Mouse (Mus musculus) midbrain, embryonic 16.5 days (tissue): ENCODE results near the gene Slc9a3r1. TPM values are rescaled to one million over a fixed set of nuclear protein-coding genes. Genes with fewer than 3 reads are reported as not detected.

Experiments
- ATAC-seq: fragments of 200-750 bp; cut with Nextera tagmentation; 2 replicates; pipeline ENCODE4 v1.8.0; 2017; ENCODE audit warnings: moderate TSS enrichment
- H3K27ac ChIP-seq: fragments of 300-500 bp; sonication (generic); 2 replicates; pipeline ENCODE4 v1.5.1; 2014; ENCODE audit warnings: mild to moderate bottlenecking, low read length, mixed read lengths
- H3K27me3 ChIP-seq: fragments of 300-500 bp; sonication (generic); 2 replicates; pipeline ENCODE4 v1.6.1; 2014; ENCODE audit warnings: low read depth, low read length, mixed read lengths; ENCODE audit not compliant: control insufficient read depth, insufficient read depth
- H3K36me3 ChIP-seq: fragments of 300-500 bp; sonication (generic); 2 replicates; pipeline ENCODE4 v1.6.1; 2014; ENCODE audit warnings: mild to moderate bottlenecking, low read length, moderate library complexity, mixed read lengths; ENCODE audit not compliant: control insufficient read depth, insufficient read depth
- H3K4me1 ChIP-seq: fragments of 300-500 bp; sonication (generic); 2 replicates; pipeline ENCODE4 v1.6.1; 2014; ENCODE audit warnings: mild to moderate bottlenecking, low read length, mixed read lengths; ENCODE audit not compliant: control insufficient read depth, insufficient read depth
- H3K4me2 ChIP-seq: fragments of 300-500 bp; sonication (generic); 2 replicates; pipeline ENCODE4 v1.6.1; 2014; ENCODE audit warnings: mild to moderate bottlenecking, low read length, mixed read lengths
- H3K4me3 ChIP-seq: fragments of 300-500 bp; sonication (generic); 2 replicates; pipeline ENCODE4 v1.5.1; 2014; ENCODE audit warnings: low read depth, mild to moderate bottlenecking, low read length, moderate library complexity, mixed read lengths
- H3K9ac ChIP-seq: fragments of 300-500 bp; sonication (generic); 2 replicates; pipeline ENCODE4 v1.6.1; 2014; ENCODE audit warnings: low read depth, low read length, mixed read lengths
- H3K9me3 ChIP-seq: fragments of 300-500 bp; sonication (generic); replicated peaks from 2 replicates; pipeline ENCODE4 v1.6.1; 2014; ENCODE audit warnings: mild to moderate bottlenecking, low read length, mixed read lengths; ENCODE audit not compliant: control insufficient read depth, poor library complexity, severe bottlenecking
- WGBS: fragments of 180-500 bp; shearing (Covaris S2); extraction: QIAGEN DNeasy Blood & Tissue Kit; methylation state at CpG from one replicate; pipeline ENCODE4 v1.1.7; 2014; 5-methylcytosine and 5-hydroxymethylcytosine counted together
- polyA plus RNA-seq: library from polyadenylated mRNA; unstranded; fragments of >200 nt; fragmentation: Nextera tagmentation; extraction: Ambion mirVana; gene quantifications from 2 replicates; pipeline ENCODE4 v1.2.1, GENCODE M21; 2015

Slc9a3r1 gene
- polyA plus RNA-seq, 1 experiment from 2014 or later, result 57.5 TPM

DNA sequence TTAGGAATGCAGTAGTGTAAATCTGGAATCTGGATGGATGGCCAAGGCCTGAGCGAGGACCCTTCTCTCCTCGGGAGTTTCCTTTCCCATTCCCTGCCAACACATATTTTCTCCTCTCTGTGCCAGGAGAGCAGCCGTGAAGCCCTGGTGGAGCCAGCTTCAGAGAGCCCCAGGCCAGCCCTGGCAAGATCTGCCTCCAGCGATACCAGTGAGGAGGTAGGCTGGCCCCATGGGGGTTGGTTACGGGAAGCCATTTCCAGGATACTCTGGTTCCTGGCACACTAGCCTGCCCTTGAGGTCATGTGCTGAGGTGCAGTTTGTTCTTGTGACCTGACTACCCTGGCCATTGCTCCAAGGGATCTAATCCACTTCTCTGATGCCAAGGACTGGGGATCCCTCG is 16.7 kb downstream of the Slc9a3r1 start:
- no peak for ATAC-seq
- H3K4me1 ChIP-seq, result peaks cover 3% of the 10 kb centered on the region; the same call in 1 of the 2 replicates
- H3K36me3 ChIP-seq, result no peaks in the 10 kb centered on the region
- H3K27me3 ChIP-seq, result no peaks in the 10 kb centered on the region
- H3K4me2 ChIP-seq, result no peak overlapping the region
- no peak overlapping the region for H3K4me3 ChIP-seq
- 81% methylated on average over 6 of the region's 6 CpGs for WGBS
- no peaks in the 10 kb centered on the region for H3K9me3 ChIP-seq
- H3K27ac ChIP-seq, result peak overlapping the region; percentile 58
- no peak overlapping the region for H3K9ac ChIP-seq

DNA sequence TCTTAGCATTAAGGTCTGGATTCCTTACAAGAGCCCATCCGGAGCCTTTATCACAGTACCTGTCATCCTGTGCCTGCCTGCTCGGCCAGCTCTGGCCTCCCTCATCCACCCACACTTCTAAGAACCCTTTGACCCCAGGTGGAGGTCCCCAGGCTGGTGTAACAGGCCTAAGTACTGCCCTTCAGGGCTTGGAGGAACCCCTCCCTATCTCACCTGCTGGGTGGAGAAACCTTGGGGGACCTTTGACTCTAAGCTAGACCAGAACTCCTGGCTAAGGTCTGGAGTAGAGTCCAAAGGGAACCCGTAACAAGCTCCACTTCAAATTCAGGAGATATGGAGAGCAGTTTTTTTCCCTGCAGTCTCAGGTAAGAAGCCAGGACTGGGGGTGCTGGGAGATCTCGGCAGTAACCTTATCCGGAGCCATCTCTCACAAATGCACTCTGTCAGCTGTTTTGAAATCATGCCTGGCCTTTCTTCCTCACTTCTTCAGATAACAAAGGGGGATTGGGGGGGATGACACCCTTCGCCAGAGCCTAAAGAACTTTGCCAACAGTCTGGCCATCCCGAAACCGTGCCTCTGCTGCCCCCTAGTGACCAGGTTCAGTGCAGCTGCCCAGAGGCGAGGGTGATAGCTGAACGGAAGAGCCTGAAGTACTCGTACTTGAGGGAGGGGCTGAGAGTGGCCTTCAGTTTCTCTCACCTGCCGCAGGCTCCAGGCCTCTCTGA is 18.9 kb downstream of the Slc9a3r1 start:
- no peak overlapping the region for H3K9ac ChIP-seq
- H3K27ac ChIP-seq, result no peak overlapping the region
- no peaks in the 10 kb centered on the region for H3K9me3 ChIP-seq
- WGBS, result 19% methylated on average over 12 of the region's 12 CpGs
- H3K36me3 ChIP-seq, result no peaks in the 10 kb centered on the region
- peaks cover 10% of the 10 kb centered on the region for H3K4me1 ChIP-seq
- no peak overlapping the region for H3K4me2 ChIP-seq
- no peaks in the 10 kb centered on the region for H3K27me3 ChIP-seq
- no peak overlapping the region for H3K4me3 ChIP-seq
- no peak for ATAC-seq

DNA sequence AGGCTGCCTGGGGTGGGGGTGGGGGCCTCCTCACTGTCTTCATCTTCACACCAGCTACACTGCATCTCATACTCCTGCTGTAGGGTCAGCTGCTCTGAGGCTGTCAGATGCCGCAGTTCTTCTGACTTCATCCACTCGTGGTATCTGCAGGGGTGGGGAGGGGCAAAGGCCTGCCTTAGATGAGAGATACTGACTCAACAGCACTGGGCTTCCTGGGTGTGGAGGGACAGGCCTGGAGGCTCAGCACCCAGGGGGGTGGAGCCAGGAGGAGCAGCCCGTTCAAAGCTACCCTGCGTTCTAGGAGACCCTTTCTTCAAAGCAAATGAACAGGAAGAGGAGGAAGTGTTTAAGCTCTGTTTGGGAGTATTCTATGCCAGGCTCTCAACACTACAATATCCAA is 21.8 kb downstream of the Slc9a3r1 start:
- Histone ChIP-seq H3K36me3 (0 out of 2 replicates have a peak, but pooled peaks cover 1% of the 10 kb centered on the region), H3K27me3 (no peaks in the 10 kb centered on the region), H3K4me1 (peaks cover 18% of the 10 kb centered on the region), H3K9ac (no peak overlapping the region), H3K27ac (no peak overlapping the region), H3K4me3 (no peak overlapping the region), H3K4me2 (no peak overlapping the region), H3K9me3 (no peaks in the 10 kb centered on the region)
- ATAC-seq, result no peak
- 55% methylated on average over 4 of the region's 4 CpGs for WGBS

DNA sequence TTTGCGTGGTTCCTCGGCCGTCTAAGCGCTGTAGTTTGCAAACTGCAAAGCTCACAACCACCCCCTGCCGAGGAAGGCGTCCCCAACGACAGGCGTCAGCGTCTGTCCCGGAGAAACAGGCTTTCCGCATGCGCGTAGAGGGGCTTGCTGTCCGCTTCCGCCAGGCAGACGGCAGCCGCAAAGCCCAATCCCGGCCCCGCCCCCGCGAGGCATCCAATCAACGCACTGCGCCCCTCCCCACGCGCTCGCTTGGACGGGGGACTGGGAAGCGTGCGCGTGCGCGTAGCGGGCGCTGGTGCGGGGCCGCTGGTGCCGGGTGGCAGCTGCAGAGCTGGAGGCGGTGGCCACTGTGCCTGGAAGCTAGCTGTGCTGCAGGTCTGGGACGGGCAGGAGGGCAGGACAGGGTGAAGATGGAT is 24.1 kb downstream of the Slc9a3r1 start, which contains the start of gene Tmem104:
Tmem104 (plus strand) TSS at position 264 of the 416 bp plus-strand sequence.
- H3K27ac ChIP-seq, result peak within 1 kb of the TSS; percentile 80
- ATAC-seq, result peak; percentile 94
- under 1% methylated on average over 39 of the region's 39 CpGs for WGBS

DNA sequence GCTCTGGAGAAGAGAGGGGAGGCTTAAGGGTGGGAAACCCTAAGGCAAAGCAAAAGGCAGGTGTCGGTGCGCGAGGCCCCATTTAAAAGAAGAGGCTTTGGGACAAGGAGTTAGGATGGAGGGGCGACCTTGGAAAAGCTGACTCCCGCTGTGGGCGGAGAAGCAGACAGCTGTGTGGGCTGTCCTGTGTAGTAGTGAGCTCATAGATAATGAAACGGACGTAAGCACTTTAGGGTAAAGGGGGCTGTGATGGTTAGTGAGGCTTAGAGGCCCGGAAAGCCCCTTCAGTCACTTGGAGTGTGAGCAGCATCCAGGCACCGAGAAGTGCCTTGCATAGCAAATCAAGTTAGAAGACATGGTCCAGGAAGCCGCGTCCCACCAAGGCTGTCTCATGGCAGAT is 24.6 kb downstream of the Slc9a3r1 start, which contains the start of gene Nat9:
Nat9 (minus strand) TSS at position 167 of the 400 bp plus-strand sequence.
- ATAC-seq, result peak; percentile 20
- H3K4me1 ChIP-seq, result peaks cover 18% of the 10 kb centered on the region
- peak within 1 kb of the TSS; percentile 68 for H3K4me3 ChIP-seq
- H3K27me3 ChIP-seq, result no peaks in the 10 kb centered on the region
- peak within 1 kb of the TSS; percentile 80 for H3K27ac ChIP-seq
- H3K9ac ChIP-seq, result peak within 1 kb of the TSS; percentile 84
- peaks cover 8% of the 10 kb centered on the region; the same call in 1 of the 2 replicates for H3K36me3 ChIP-seq
- peak within 1 kb of the TSS; percentile 74 for H3K4me2 ChIP-seq
- 7% methylated on average over 12 of the region's 12 CpGs for WGBS
- H3K9me3 ChIP-seq, result no peaks in the 10 kb centered on the region

More for the DNA sequence above, 24.1 kb downstream of the Slc9a3r1 start, which contains the start of gene Tmem104:
- Histone ChIP-seq H3K4me3 (peak within 1 kb of the TSS; percentile 68), H3K36me3 (peaks cover 8% of the 10 kb centered on the region; the same call in 1 of the 2 replicates), H3K4me1 (peaks cover 18% of the 10 kb centered on the region), H3K9ac (peak within 1 kb of the TSS; percentile 84), H3K27me3 (no peaks in the 10 kb centered on the region), H3K9me3 (no peaks in the 10 kb centered on the region), H3K4me2 (peak within 1 kb of the TSS; percentile 74)

DNA sequence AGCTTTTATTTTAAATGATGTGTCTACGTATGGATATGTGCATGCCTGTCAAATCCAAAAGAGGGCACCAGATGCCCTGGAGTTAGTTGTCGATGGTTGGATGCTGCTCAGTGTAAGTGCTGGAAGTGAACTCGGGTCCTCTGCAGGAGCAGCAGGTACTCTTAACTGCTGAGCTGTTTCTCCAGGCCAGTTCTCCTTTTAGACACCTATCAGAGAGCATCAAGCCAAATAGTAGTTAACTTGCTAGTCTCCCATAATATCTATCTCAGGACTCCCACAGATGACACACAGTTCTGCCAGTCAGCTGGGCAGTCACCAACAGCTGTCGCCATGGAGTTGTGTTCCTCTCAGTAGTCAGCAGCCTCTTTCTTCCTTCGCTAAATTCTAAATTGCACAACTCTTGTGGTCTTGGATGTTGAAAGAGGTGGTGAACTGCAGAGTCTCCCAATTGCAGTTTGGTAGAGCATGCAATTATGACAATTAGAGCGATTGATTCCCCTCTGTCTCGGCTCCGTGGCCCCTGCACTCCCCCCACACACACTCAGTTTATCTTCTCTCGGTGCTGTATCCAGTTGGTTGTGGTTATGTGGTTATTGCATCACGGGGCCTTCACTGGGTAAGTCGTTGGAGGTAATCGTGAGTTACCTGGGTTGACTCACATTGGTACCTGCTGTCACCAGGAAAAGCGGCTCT is 25.5 kb downstream of the Slc9a3r1 start:
- Histone ChIP-seq H3K4me1 (peaks cover 18% of the 10 kb centered on the region), H3K9me3 (no peaks in the 10 kb centered on the region), H3K9ac (no peak overlapping the region), H3K27ac (no peak overlapping the region), H3K36me3 (peaks cover 8% of the 10 kb centered on the region; the same call in 1 of the 2 replicates), H3K27me3 (no peaks in the 10 kb centered on the region), H3K4me3 (0 out of 2 replicates have a peak overlapping the region, but pooled peaks have one; percentile 68), H3K4me2 (no peak overlapping the region)
- 92% methylated on average over 13 of the region's 13 CpGs for WGBS
- ATAC-seq, result no peak

DNA sequence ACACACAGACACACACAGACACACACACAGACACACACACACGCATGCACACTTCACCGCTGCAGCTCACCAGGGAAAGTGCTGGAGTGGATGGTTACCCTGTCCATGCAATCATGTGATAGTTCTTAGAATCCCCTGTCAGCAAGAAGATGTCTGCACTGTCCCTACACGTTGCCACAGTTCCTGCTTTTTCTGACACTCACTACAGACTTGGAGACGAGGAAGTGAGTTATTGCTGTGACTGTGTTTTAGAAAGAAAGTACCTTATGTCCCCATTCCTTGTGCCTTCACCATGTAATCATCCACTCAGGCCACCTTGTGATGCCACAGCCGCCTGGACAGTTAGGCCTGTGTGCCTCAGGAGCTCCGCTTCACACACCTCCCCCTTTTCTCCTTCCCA is 26.2 kb downstream of the Slc9a3r1 start:
- Histone ChIP-seq H3K27ac (no peak overlapping the region), H3K4me2 (no peak overlapping the region), H3K4me3 (no peak overlapping the region), H3K36me3 (peaks cover 8% of the 10 kb centered on the region; the same call in 1 of the 2 replicates), H3K9ac (no peak overlapping the region), H3K4me1 (peaks cover 18% of the 10 kb centered on the region), H3K27me3 (no peaks in the 10 kb centered on the region), H3K9me3 (no peaks in the 10 kb centered on the region)
- no peak for ATAC-seq
- 90% methylated on average over 6 of the region's 6 CpGs for WGBS

DNA sequence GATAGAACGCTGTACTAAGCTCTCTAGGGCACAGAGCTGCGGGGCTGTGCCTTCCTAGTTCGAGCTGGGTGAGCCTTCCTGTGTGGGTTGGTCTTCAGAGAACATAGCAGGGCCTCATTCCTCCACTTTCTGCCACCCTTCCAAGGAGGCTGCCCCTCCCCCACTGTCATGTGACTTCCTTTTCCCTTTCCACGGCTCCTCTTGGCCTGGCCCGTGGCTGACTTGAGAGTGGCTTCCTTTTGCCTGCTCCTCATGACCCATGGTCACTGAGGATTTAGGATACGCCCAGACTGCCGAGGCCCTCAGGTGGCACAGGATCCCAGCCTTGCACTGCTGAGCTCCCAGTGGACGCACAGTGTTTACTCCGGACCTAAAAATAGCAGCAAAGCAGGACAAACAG is 29.0 kb downstream of the Slc9a3r1 start:
- Histone ChIP-seq H3K4me2 (no peak overlapping the region), H3K4me1 (peaks cover 8% of the 10 kb centered on the region), H3K27me3 (no peaks in the 10 kb centered on the region), H3K27ac (no peak overlapping the region), H3K9ac (no peak overlapping the region), H3K36me3 (peaks cover 8% of the 10 kb centered on the region; the same call in 1 of the 2 replicates), H3K9me3 (no peaks in the 10 kb centered on the region), H3K4me3 (no peak overlapping the region)
- WGBS, result 80% methylated on average over 9 of the region's 9 CpGs
- ATAC-seq, result no peak

DNA sequence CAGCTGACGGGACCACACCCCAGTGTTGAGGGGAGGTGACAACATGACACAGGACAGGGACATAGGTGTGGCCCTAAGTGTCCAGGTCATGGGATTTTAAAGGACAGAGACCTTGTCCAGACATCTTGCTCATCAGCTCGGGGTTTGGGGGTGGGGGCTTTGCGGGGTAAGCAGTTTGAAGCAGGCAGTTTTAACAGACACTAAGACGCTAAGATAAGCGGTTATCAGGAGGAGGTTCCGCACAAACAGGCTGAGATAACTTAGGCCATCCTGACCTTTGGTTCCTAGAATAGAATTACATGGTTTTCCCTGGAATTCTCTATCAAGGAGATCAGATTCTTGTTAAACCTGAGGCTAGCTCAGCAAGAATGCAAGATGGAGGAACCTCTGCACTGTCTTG is 31.6 kb downstream of the Slc9a3r1 start:
- no peaks in the 10 kb centered on the region for H3K27me3 ChIP-seq
- H3K36me3 ChIP-seq, result peaks cover 14% of the 10 kb centered on the region; the same call in 1 of the 2 replicates
- no peak overlapping the region for H3K4me2 ChIP-seq
- no peak for ATAC-seq
- WGBS, result 93% methylated on average over 6 of the region's 6 CpGs
- no peak overlapping the region for H3K27ac ChIP-seq
- H3K4me1 ChIP-seq, result no peaks in the 10 kb centered on the region
- no peak overlapping the region for H3K4me3 ChIP-seq
- no peaks in the 10 kb centered on the region for H3K9me3 ChIP-seq
- H3K9ac ChIP-seq, result no peak overlapping the region
